Mouse (Mus musculus) frontal cortex, adult 2 months (tissue): Measurements from ENCODE around the gene Coro1b. TPM values are rescaled to one million over a fixed set of nuclear protein-coding genes. Genes with fewer than 3 reads are reported as not detected.

Experiments used
- DNase-seq, 2 experiments: peaks; one replicate each; pipeline ENCODE4 v3.0.0; 2022; ENCODE audit warnings: low spot score in 1 of 2; ENCODE audit errors: extremely low spot score in 1 of 2
- polyA plus RNA-seq: library from polyadenylated mRNA; depleted of rRNA; stranded (reverse); fragments of >200 nt; gene quantifications from 2 replicates; pipeline ENCODE4 v1.2.3, GENCODE M21; 2012

Coro1b gene
- polyA plus RNA-seq, 1 experiment: 225 TPM

- DNase-seq: no peak
Observed at GRCm38 (mm10) chr19:4184976-4185975, 36.9 kb downstream of the Coro1b start.

GRCm38 (mm10) chr19:4187303-4187702 is 38.9 kb downstream of the Coro1b start:
- no peak for DNase-seq

- no peak for DNase-seq
Observed at GRCm38 (mm10) chr19:4189051-4189620, 40.7 kb downstream of the Coro1b start.

GRCm38 (mm10) chr19:4190831-4191334 is 42.5 kb downstream of the Coro1b start, which contains the start of gene Tbc1d10c:
Tbc1d10c (minus strand) TSS chr19:4191284.
- no peak for DNase-seq

GRCm38 (mm10) chr19:4191528-4192250 is 43.3 kb downstream of the Coro1b start, which contains the start of gene Ppp1ca:
Ppp1ca (plus strand) TSS chr19:4192065.
- DNase-seq: peak; percentile 77 to 95

- no peak for DNase-seq
Observed at GRCm38 (mm10) chr19:4192251-4192985, 44.0 kb downstream of the Coro1b start.

- DNase-seq: no peak
Observed at GRCm38 (mm10) chr19:4193129-4193528, 44.7 kb downstream of the Coro1b start.

GRCm38 (mm10) chr19:4194021-4194724 is 45.8 kb downstream of the Coro1b start:
- DNase-seq: no peak

- no peak for DNase-seq
Observed at GRCm38 (mm10) chr19:4194776-4195650, 46.6 kb downstream of the Coro1b start.

GRCm38 (mm10) chr19:4196048-4196447 is 47.6 kb downstream of the Coro1b start:
- DNase-seq: no peak

- no peak for DNase-seq
Observed at GRCm38 (mm10) chr19:4196548-4196947, 48.1 kb downstream of the Coro1b start.

GRCm38 (mm10) chr19:4197180-4197579 is 48.8 kb downstream of the Coro1b start:
- DNase-seq: no peak

- peak; percentile 92 to 98 for DNase-seq
Observed at GRCm38 (mm10) chr19:4201291-4201909, 53.0 kb downstream of the Coro1b start, which contains the start of gene Rad9a. Rad9a (minus strand) TSS chr19:4201662.

- DNase-seq: no peak
Observed at GRCm38 (mm10) chr19:4202149-4202548, 53.7 kb downstream of the Coro1b start.

GRCm38 (mm10) chr19:4203148-4203547 is 54.7 kb downstream of the Coro1b start:
- no peak for DNase-seq
